Mouse (Mus musculus) frontal cortex, adult (tissue): ENCODE data around the gene Cog6.

Experiments
- ATAC-seq: cut with Nextera tagmentation; 2 replicates; pipeline ENCODE4 v1.9.2; 2017; ENCODE audit warnings: mild to moderate bottlenecking, moderate library complexity, mixed read lengths; ENCODE audit not compliant: low TSS enrichment

The Cog6 gene

GRCm38 (mm10) chr3:52962391-52962790, 54.6 kb downstream of the Cog6 start:
- no peak for ATAC-seq

GRCm38 (mm10) chr3:52961661-52962060, 55.4 kb downstream of the Cog6 start:
- ATAC-seq: no peak

GRCm38 (mm10) chr3:52960951-52961350, 56.1 kb downstream of the Cog6 start:
- ATAC-seq: no peak

- peak; percentile 93 for ATAC-seq
Measured at GRCm38 (mm10) chr3:52958444-52959120, 58.5 kb downstream of the Cog6 start.

- no peak for ATAC-seq
Measured at GRCm38 (mm10) chr3:52957861-52958260, 59.2 kb downstream of the Cog6 start.

- ATAC-seq: no peak
Measured at GRCm38 (mm10) chr3:52956236-52956635, 60.8 kb downstream of the Cog6 start.

- no peak for ATAC-seq
Measured at GRCm38 (mm10) chr3:52955481-52956019, 61.5 kb downstream of the Cog6 start.

GRCm38 (mm10) chr3:52954656-52955055, 62.4 kb downstream of the Cog6 start:
- no peak for ATAC-seq

- ATAC-seq: no peak
Measured at GRCm38 (mm10) chr3:52953831-52954230, 63.2 kb downstream of the Cog6 start.

GRCm38 (mm10) chr3:52948824-52949223, 68.2 kb downstream of the Cog6 start:
- ATAC-seq: no peak

GRCm38 (mm10) chr3:52947444-52947843, 69.6 kb downstream of the Cog6 start:
- ATAC-seq: no peak; the same call in 1 of the 2 replicates

GRCm38 (mm10) chr3:52940832-52941468, 76.1 kb downstream of the Cog6 start:
- no peak for ATAC-seq

- peak; percentile 52; the same call in 1 of the 2 replicates for ATAC-seq
Measured at GRCm38 (mm10) chr3:52938398-52938797, 78.6 kb downstream of the Cog6 start.

- peak; percentile 59; the same call in 1 of the 2 replicates for ATAC-seq
Measured at GRCm38 (mm10) chr3:52937739-52938306, 79.2 kb downstream of the Cog6 start.

GRCm38 (mm10) chr3:52931956-52932355, 85.1 kb downstream of the Cog6 start:
- no peak for ATAC-seq
